Mouse (Mus musculus): ENCODE data around the gene Ddx43. TPM values are rescaled to one million over a fixed set of nuclear protein-coding genes. Genes with fewer than 3 reads are reported as not detected.

Ddx43 gene
- total and polyA plus RNA-seq, 2 experiments from 2014 or later, result not detected

DNA sequence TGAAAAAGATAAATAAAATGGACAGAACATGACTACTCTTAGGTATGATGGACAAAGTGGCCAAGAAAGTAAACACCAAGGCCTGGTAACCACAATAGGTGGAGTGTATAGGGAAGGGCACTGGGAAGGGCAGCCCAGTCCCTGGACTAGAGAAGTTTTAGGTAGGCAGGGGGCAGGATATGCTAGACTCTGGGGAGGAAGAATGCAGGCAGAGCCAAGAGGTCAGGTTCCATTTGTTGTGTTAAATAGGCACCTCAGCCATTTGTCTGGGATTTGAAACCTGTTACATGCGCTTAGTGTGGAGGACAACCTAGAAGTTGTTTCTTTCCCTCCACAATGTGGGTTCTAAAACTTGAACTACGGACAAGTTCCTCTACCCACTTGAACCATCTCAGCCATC is 26.2 kb upstream of the Ddx43 start:
- TF ChIP-seq EP300 (IDR thresholded peaks at IDR 0.05; ENCODE audit: low read depth), result no peak
- no peak for TF ChIP-seq CTCF (IDR thresholded peaks at IDR 0.05; ENCODE audit: low read depth)
- no peaks in the 10 kb centered on the region for H3K27me3 ChIP-seq (ENCODE audit: control insufficient read depth, insufficient read depth, low read length)
- no peak overlapping the region for H3K4me3 ChIP-seq (ENCODE audit: low read depth, low read length)
- no peaks in the 10 kb centered on the region for H3K9me3 ChIP-seq (replicated peaks; ENCODE audit: control insufficient read depth, low read length)
- no peak for DNase-seq (ENCODE audit: low spot score)
- no peak for ATAC-seq (ENCODE audit: insufficient read depth, low read depth)
- H3K4me2 ChIP-seq (ENCODE audit: low read depth, low read length), result no peak overlapping the region
- H3K36me3 ChIP-seq (replicated peaks; ENCODE audit: control insufficient read depth, insufficient read depth, low read length), result no peaks in the 10 kb centered on the region
- no peaks in the 10 kb centered on the region for H3K4me1 ChIP-seq (ENCODE audit: control insufficient read depth, insufficient read depth)
- WGBS, result 88% methylated on average over 2 of the region's 2 CpGs
- no peak overlapping the region for H3K27ac ChIP-seq (ENCODE audit: low read depth)
- H3K9ac ChIP-seq (replicated peaks; ENCODE audit: low read depth, low read length), result no peak overlapping the region

DNA sequence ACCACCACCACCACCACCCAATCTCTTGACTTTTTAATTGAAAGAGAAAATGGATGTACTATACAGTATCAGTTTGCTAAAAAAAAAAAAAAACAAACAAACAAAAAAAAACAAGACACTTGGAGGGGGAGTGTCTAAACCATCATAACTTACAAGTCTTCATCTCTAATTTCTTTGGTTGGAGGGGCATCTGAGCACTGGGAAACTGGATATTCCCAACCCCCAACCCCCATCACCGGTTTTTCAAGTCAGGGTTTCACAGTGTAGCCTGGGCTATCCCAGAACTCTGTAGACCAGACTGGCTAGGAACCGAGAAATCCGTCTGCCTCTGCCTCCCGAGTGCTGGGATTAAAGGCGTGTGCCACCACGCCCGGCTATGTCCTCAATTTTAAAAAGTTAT is 25.8 kb upstream of the Ddx43 start:
- DNase-seq (ENCODE audit: low spot score), result no peak
- H3K4me1 ChIP-seq (ENCODE audit: control insufficient read depth, insufficient read depth), result no peaks in the 10 kb centered on the region
- H3K4me3 ChIP-seq (ENCODE audit: low read depth, low read length), result no peak overlapping the region
- H3K27me3 ChIP-seq (ENCODE audit: control insufficient read depth, insufficient read depth, low read length), result no peaks in the 10 kb centered on the region
- TF ChIP-seq EP300 (IDR thresholded peaks at IDR 0.05; ENCODE audit: low read depth) (no peak), CTCF (IDR thresholded peaks at IDR 0.05; ENCODE audit: low read depth) (no peak)
- 84% methylated on average over 7 of the region's 7 CpGs for WGBS
- ATAC-seq (ENCODE audit: insufficient read depth, low read depth), result no peak
- no peaks in the 10 kb centered on the region for H3K36me3 ChIP-seq (replicated peaks; ENCODE audit: control insufficient read depth, insufficient read depth, low read length)
- H3K27ac ChIP-seq (ENCODE audit: low read depth), result no peak overlapping the region
- H3K9ac ChIP-seq (replicated peaks; ENCODE audit: low read depth, low read length), result no peak overlapping the region
- H3K9me3 ChIP-seq (replicated peaks; ENCODE audit: control insufficient read depth, low read length), result no peaks in the 10 kb centered on the region
- no peak overlapping the region for H3K4me2 ChIP-seq (ENCODE audit: low read depth, low read length)

DNA sequence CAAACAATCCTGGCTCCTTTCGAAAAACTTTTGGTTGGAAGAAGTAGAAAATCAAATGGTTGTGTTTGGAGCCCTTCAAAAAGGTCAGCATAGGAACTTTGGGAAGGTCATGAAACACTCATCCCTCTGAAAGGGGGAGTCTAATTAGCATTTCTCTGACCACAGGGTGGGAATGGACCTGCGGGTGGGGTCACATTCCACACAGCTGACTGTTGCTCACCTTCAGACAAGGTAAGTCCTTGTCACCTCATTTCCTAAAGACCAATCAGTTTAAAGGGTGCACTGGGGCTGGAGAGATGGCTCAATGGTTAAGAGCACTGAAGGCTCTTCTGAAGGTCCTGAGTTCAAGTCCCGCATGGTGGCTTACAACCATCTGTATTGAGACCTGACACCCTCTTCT is 24.1 kb upstream of the Ddx43 start:
- Histone ChIP-seq H3K36me3 (replicated peaks; ENCODE audit: control insufficient read depth, insufficient read depth, low read length) (no peaks in the 10 kb centered on the region), H3K4me3 (ENCODE audit: low read depth, low read length) (no peak overlapping the region), H3K4me1 (ENCODE audit: control insufficient read depth, insufficient read depth) (no peaks in the 10 kb centered on the region), H3K27me3 (ENCODE audit: control insufficient read depth, insufficient read depth, low read length) (no peaks in the 10 kb centered on the region), H3K27ac (ENCODE audit: low read depth) (no peak overlapping the region), H3K4me2 (ENCODE audit: low read depth, low read length) (no peak overlapping the region), H3K9ac (replicated peaks; ENCODE audit: low read depth, low read length) (no peak overlapping the region), H3K9me3 (replicated peaks; ENCODE audit: control insufficient read depth, low read length) (no peaks in the 10 kb centered on the region)
- whole genome bisulfite sequencing, result 93% methylated on average over 3 of the region's 3 CpGs
- DNase-seq (ENCODE audit: low spot score) (no peak), ATAC-seq (ENCODE audit: insufficient read depth, low read depth) (no peak)
- TF ChIP-seq EP300 (IDR thresholded peaks at IDR 0.05; ENCODE audit: low read depth), result no peak
- TF ChIP-seq CTCF (IDR thresholded peaks at IDR 0.05; ENCODE audit: low read depth), result no peak

DNA sequence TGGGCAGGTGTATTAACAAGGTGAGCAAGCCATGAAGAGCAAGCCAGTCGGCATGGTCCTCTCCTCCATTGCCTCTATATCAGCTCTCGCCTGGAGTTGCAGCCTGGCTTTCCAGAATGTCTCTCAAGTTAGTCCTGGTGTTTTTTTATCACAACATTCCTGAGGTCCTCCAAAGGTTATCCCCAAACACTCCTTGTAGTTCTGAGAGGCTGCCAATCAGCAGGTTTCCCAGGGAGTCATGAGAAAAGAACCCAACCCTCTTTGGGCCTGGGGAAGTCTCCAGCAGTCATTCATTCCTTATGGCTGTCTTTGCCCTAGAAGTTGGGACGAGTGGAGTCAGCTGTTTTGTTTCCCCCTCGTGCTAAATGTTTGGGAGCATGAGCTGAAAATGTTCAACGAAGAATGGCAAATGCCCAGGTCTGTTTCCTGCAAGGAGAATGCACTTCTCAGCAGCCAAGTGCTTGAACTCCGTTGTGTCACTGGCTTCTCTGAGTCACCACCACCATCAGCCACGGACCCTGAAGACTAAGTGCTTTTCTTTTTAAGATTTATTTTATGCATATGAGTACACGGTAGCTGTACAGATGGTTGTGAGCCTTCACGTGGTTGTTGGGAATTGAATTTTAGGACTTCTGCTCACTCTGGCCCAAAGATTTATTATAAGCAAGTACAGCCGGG is 22.6 kb upstream of the Ddx43 start:
- DNase-seq (ENCODE audit: low spot score) (no peak), ATAC-seq (ENCODE audit: insufficient read depth, low read depth) (no peak)
- Histone ChIP-seq H3K36me3 (replicated peaks; ENCODE audit: control insufficient read depth, insufficient read depth, low read length) (no peaks in the 10 kb centered on the region), H3K4me3 (ENCODE audit: low read depth, low read length) (no peak overlapping the region), H3K4me1 (ENCODE audit: control insufficient read depth, insufficient read depth) (0 out of 2 replicates have a peak, but pooled peaks cover under 1% of the 10 kb centered on the region), H3K4me2 (ENCODE audit: low read depth, low read length) (no peak overlapping the region), H3K9ac (replicated peaks; ENCODE audit: low read depth, low read length) (no peak overlapping the region), H3K27ac (ENCODE audit: low read depth) (no peak overlapping the region), H3K27me3 (ENCODE audit: control insufficient read depth, insufficient read depth, low read length) (no peaks in the 10 kb centered on the region), H3K9me3 (replicated peaks; ENCODE audit: control insufficient read depth, low read length) (no peaks in the 10 kb centered on the region)
- TF ChIP-seq EP300 (IDR thresholded peaks at IDR 0.05; ENCODE audit: low read depth) (no peak), CTCF (IDR thresholded peaks at IDR 0.05; ENCODE audit: low read depth) (no peak)
- WGBS, result 47% methylated on average over 10 of the region's 10 CpGs

- Histone ChIP-seq H3K4me1 (ENCODE audit: control insufficient read depth, insufficient read depth) (0 out of 2 replicates have a peak, but pooled peaks cover 3% of the 10 kb centered on the region), H3K36me3 (replicated peaks; ENCODE audit: control insufficient read depth, insufficient read depth, low read length) (no peaks in the 10 kb centered on the region), H3K27me3 (ENCODE audit: control insufficient read depth, insufficient read depth, low read length) (no peaks in the 10 kb centered on the region), H3K4me3 (ENCODE audit: low read depth, low read length) (no peak overlapping the region), H3K9ac (replicated peaks; ENCODE audit: low read depth, low read length) (no peak overlapping the region), H3K4me2 (ENCODE audit: low read depth, low read length) (no peak overlapping the region), H3K9me3 (replicated peaks; ENCODE audit: control insufficient read depth, low read length) (no peaks in the 10 kb centered on the region), H3K27ac (ENCODE audit: low read depth) (no peak overlapping the region)
- 45% methylated on average over 5 of the region's 5 CpGs for WGBS
- DNase-seq (ENCODE audit: low spot score) (no peak), ATAC-seq (ENCODE audit: insufficient read depth, low read depth) (no peak)
- TF ChIP-seq CTCF (IDR thresholded peaks at IDR 0.05; ENCODE audit: low read depth) (no peak), EP300 (IDR thresholded peaks at IDR 0.05; ENCODE audit: low read depth) (no peak)
Measured at GRCm38 (mm10) chr9:78374397-78374796, 21.2 kb upstream of the Ddx43 start.

DNA sequence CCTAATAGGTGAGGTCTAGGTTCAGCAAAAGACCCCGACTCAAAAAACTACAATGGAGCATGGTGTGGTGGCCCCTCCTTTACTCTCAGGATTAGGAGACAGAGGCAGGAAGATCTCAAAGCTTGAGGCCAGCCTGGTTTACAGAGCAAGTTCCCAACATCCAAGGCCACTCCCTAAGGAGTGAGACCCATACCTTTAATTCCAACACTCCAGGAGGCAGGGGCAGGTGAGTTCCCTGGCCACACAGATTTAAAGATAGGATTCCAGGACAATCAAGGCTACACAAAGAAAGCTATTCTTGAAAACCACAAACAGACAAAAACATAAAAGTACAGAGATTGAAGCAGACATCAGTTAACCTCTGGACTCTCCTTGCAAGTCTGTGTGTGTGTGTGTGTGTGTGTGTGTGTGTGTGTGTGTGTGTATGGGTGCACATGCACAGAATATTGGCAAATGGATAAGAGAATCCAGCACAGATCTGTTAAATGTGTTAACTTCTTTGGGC is 20.6 kb upstream of the Ddx43 start:
- TF ChIP-seq CTCF (IDR thresholded peaks at IDR 0.05; ENCODE audit: low read depth) (no peak), EP300 (IDR thresholded peaks at IDR 0.05; ENCODE audit: low read depth) (no peak)
- no peak for DNase-seq (ENCODE audit: low spot score)

More for the DNA sequence above, 20.6 kb upstream of the Ddx43 start:
- no peak overlapping the region for H3K4me2 ChIP-seq (ENCODE audit: low read depth, low read length)
- no peaks in the 10 kb centered on the region for H3K9me3 ChIP-seq (replicated peaks; ENCODE audit: control insufficient read depth, low read length)
- no peak overlapping the region for H3K9ac ChIP-seq (replicated peaks; ENCODE audit: low read depth, low read length)
- 86% methylated on average over 1 of the region's 1 CpGs for WGBS
- no peaks in the 10 kb centered on the region for H3K36me3 ChIP-seq (replicated peaks; ENCODE audit: control insufficient read depth, insufficient read depth, low read length)
- H3K27me3 ChIP-seq (ENCODE audit: control insufficient read depth, insufficient read depth, low read length), result no peaks in the 10 kb centered on the region
- H3K27ac ChIP-seq (ENCODE audit: low read depth), result no peak overlapping the region
- no peak overlapping the region for H3K4me3 ChIP-seq (ENCODE audit: low read depth, low read length)
- ATAC-seq (ENCODE audit: insufficient read depth, low read depth), result no peak
- H3K4me1 ChIP-seq (ENCODE audit: control insufficient read depth, insufficient read depth), result 0 out of 2 replicates have a peak, but pooled peaks cover 3% of the 10 kb centered on the region
